Mouse (Mus musculus) MEL (cell line): ENCODE measurements around the gene Ngrn. TPM values are rescaled to one million over a fixed set of nuclear protein-coding genes. Genes with fewer than 3 reads are reported as not detected.
A peak's percentile ranks its signal among the peaks of the same experiment; 100 is the strongest.

Source experiments
- DNase-seq: peaks from one replicate; pipeline ENCODE4 v3.0.0; 2011; ENCODE audit warnings: low read depth, low spot score
- H3K27ac ChIP-seq: 2 replicates; pipeline ENCODE4 v1.5.1; 2012; ENCODE audit warnings: low read depth, mild to moderate bottlenecking, control low read depth, low read length, moderate library complexity; ENCODE audit not compliant: control insufficient read depth
- H3K27me3 ChIP-seq, 2 experiments: fragments of 150-350 bp in 1 of 2; sonication (generic) in 1 of 2; 2 replicates each; pipeline ENCODE4 v1.6.1; 2012; ENCODE audit warnings: low read length in 2 of 2, mild to moderate bottlenecking in 2 of 2, improper control_type of control experiment in 1 of 2, moderate library complexity in 1 of 2; ENCODE audit not compliant: insufficient read depth in 2 of 2, control insufficient read depth in 1 of 2
- H3K36me3 ChIP-seq, 2 experiments: 2 replicates each; pipeline ENCODE4 v1.6.1; 2012 to 2014; ENCODE audit warnings: low read length in 2 of 2, improper control_type of control experiment in 1 of 2, inconsistent platforms in 1 of 2, mild to moderate bottlenecking in 1 of 2; ENCODE audit not compliant: insufficient read depth in 2 of 2, control insufficient read depth in 1 of 2
- H3K4me1 ChIP-seq, 2 experiments: fragments of 150-350 bp in 1 of 2; sonication (generic) in 1 of 2; 2 replicates each; pipeline ENCODE4 v1.6.1; 2012; ENCODE audit warnings: low read length in 2 of 2, improper control_type of control experiment in 1 of 2, mild to moderate bottlenecking in 1 of 2; ENCODE audit not compliant: insufficient read depth in 2 of 2, control insufficient read depth in 1 of 2
- H3K4me3 ChIP-seq, 2 experiments: fragments of 150-350 bp in 1 of 2; sonication (generic) in 1 of 2; 2 replicates each; pipeline ENCODE4 v1.5.1; 2012; ENCODE audit warnings: low read depth in 2 of 2, low read length in 2 of 2, mild to moderate bottlenecking in 2 of 2, moderate library complexity in 2 of 2, control low read depth in 1 of 2, improper control_type of control experiment in 1 of 2; ENCODE audit not compliant: control insufficient read depth in 1 of 2, insufficient read depth in 1 of 2
- H3K79me2 ChIP-seq: 2 replicates; pipeline ENCODE4 v1.6.1; 2012; ENCODE audit warnings: mild to moderate bottlenecking, low read length, moderate library complexity; ENCODE audit not compliant: control insufficient read depth, poor library complexity, insufficient read depth
- H3K9ac ChIP-seq: 2 replicates; pipeline ENCODE4 v1.6.1; 2012; ENCODE audit warnings: low read depth, mild to moderate bottlenecking, control low read depth, low read length, moderate library complexity; ENCODE audit not compliant: control insufficient read depth, poor library complexity, severe bottlenecking
- H3K9me3 ChIP-seq: fragments of 150-350 bp; sonication (generic); replicated peaks from 2 replicates; pipeline ENCODE4 v1.6.1; 2012; ENCODE audit warnings: mild to moderate bottlenecking, low read length, improper control_type of control experiment, moderate library complexity; ENCODE audit not compliant: insufficient read depth
- BHLHE40 ChIP-seq: IDR thresholded peaks from 2 replicates; pipeline ENCODE4 v1.6.1; 2012; ENCODE audit warnings: low read depth, mild to moderate bottlenecking, inconsistent platforms, low read length, improper control_type of control experiment, borderline replicate concordance
- CHD2 ChIP-seq: IDR thresholded peaks from 2 replicates; pipeline ENCODE4 v1.6.1; 2011; ENCODE audit warnings: low read length, improper control_type of control experiment
- E2F4 ChIP-seq: IDR thresholded peaks from 2 replicates; pipeline ENCODE4 v1.6.1; 2011; ENCODE audit warnings: low read depth, low read length, improper control_type of control experiment, borderline replicate concordance
- ELF1 ChIP-seq: IDR thresholded peaks from 2 replicates; pipeline ENCODE4 v1.6.1; 2014; ENCODE audit warnings: low read depth, mild to moderate bottlenecking, inconsistent platforms, low read length, improper control_type of control experiment, moderate library complexity
- EP300 ChIP-seq, 2 experiments: IDR thresholded peaks; 2 replicates each; pipeline ENCODE4 v1.6.1; 2011; ENCODE audit warnings: improper control_type of control experiment in 2 of 2, low read length in 2 of 2, low read depth in 1 of 2, mild to moderate bottlenecking in 1 of 2
- ETS1 ChIP-seq: IDR thresholded peaks from 2 replicates; pipeline ENCODE4 v1.6.1; 2012; ENCODE audit warnings: low read depth, mild to moderate bottlenecking, inconsistent platforms, low read length, improper control_type of control experiment, moderate library complexity
- GATA1 ChIP-seq: IDR thresholded peaks from 2 replicates; pipeline ENCODE4 v1.6.1; 2011; ENCODE audit warnings: low read depth, low read length, improper control_type of control experiment
- HCFC1 ChIP-seq: IDR thresholded peaks from 2 replicates; pipeline ENCODE4 v1.6.1; 2012; ENCODE audit warnings: low read depth, mild to moderate bottlenecking, inconsistent platforms, low read length, improper control_type of control experiment, moderate library complexity
- MAFK ChIP-seq: IDR thresholded peaks from 2 replicates; pipeline ENCODE4 v1.6.1; 2011; ENCODE audit warnings: low read depth, mild to moderate bottlenecking, low read length, improper control_type of control experiment, borderline replicate concordance
- MAX ChIP-seq: IDR thresholded peaks from 2 replicates; pipeline ENCODE4 v1.6.1; 2011; ENCODE audit warnings: low read length, improper control_type of control experiment
- MAZ ChIP-seq: IDR thresholded peaks from 2 replicates; pipeline ENCODE4 v1.6.1; 2012; ENCODE audit warnings: low read depth, mild to moderate bottlenecking, inconsistent platforms, low read length, improper control_type of control experiment
- MXI1 ChIP-seq: IDR thresholded peaks from 2 replicates; pipeline ENCODE4 v1.6.1; 2011; ENCODE audit warnings: mild to moderate bottlenecking, low read depth, low read length, improper control_type of control experiment
- MYB ChIP-seq: IDR thresholded peaks from 2 replicates; pipeline ENCODE4 v1.6.1; 2011; ENCODE audit warnings: mild to moderate bottlenecking, low read depth, low read length, improper control_type of control experiment
- MYC ChIP-seq: IDR thresholded peaks from 2 replicates; pipeline ENCODE4 v1.6.1; 2011; ENCODE audit warnings: low read depth, mild to moderate bottlenecking, low read length, improper control_type of control experiment, moderate library complexity
- NELFE ChIP-seq: IDR thresholded peaks from 2 replicates; pipeline ENCODE4 v1.6.1; 2011; ENCODE audit warnings: low read depth, low read length, improper control_type of control experiment
- NRF1 ChIP-seq: IDR thresholded peaks from 2 replicates; pipeline ENCODE4 v1.6.1; 2014; ENCODE audit warnings: low read depth, mild to moderate bottlenecking, inconsistent platforms, low read length, improper control_type of control experiment, moderate library complexity; ENCODE audit not compliant: poor library complexity, insufficient read depth, severe bottlenecking
- POLR2A ChIP-seq, 2 experiments: IDR thresholded peaks; 2 replicates each; pipeline ENCODE4 v1.6.1; 2011 to 2012; ENCODE audit warnings: low read length in 2 of 2, mild to moderate bottlenecking in 2 of 2, control low read depth in 1 of 2, improper control_type of control experiment in 1 of 2, low read depth in 1 of 2, moderate library complexity in 1 of 2; ENCODE audit not compliant: control insufficient read depth in 1 of 2, insufficient read depth in 1 of 2, poor library complexity in 1 of 2
- POLR2AphosphoS2 ChIP-seq: IDR thresholded peaks from 2 replicates; pipeline ENCODE4 v1.6.1; 2011; ENCODE audit warnings: low read length, improper control_type of control experiment
- POLR2AphosphoS5 ChIP-seq: IDR thresholded peaks from 2 replicates; pipeline ENCODE4 v1.6.1; 2012; ENCODE audit warnings: low read depth, borderline replicate concordance, mild to moderate bottlenecking, inconsistent platforms, low read length, moderate library complexity, mixed read lengths
- SIN3A ChIP-seq: IDR thresholded peaks from 2 replicates; pipeline ENCODE4 v1.6.1; 2012; ENCODE audit warnings: low read length, improper control_type of control experiment, inconsistent platforms
- SMC3 ChIP-seq: IDR thresholded peaks from 2 replicates; pipeline ENCODE4 v1.6.1; 2011; ENCODE audit warnings: low read depth, low read length, improper control_type of control experiment
- TAL1 ChIP-seq: IDR thresholded peaks from 2 replicates; pipeline ENCODE4 v1.6.1; 2012; ENCODE audit warnings: mild to moderate bottlenecking, inconsistent platforms, low read length, moderate library complexity, mixed read lengths
- TBP ChIP-seq: IDR thresholded peaks from 2 replicates; pipeline ENCODE4 v1.8.0; 2011; ENCODE audit warnings: low read depth, low read length, improper control_type of control experiment
- TCF12 ChIP-seq: IDR thresholded peaks from 2 replicates; pipeline ENCODE4 v1.6.1; 2014; ENCODE audit warnings: low read depth, mild to moderate bottlenecking, inconsistent platforms, low read length, improper control_type of control experiment, moderate library complexity
- USF1 ChIP-seq: IDR thresholded peaks from 2 replicates; pipeline ENCODE4 v1.6.1; 2014; ENCODE audit warnings: low read depth, mild to moderate bottlenecking, inconsistent platforms, low read length, improper control_type of control experiment, moderate library complexity
- USF2 ChIP-seq, 2 experiments: IDR thresholded peaks; 2 replicates each; pipeline ENCODE4 v1.6.1; 2011 to 2012; ENCODE audit warnings: improper control_type of control experiment in 2 of 2, low read length in 2 of 2, borderline replicate concordance in 1 of 2, inconsistent platforms in 1 of 2, low read depth in 1 of 2, mild to moderate bottlenecking in 1 of 2; ENCODE audit not compliant: insufficient read depth in 1 of 2
- ZC3H11A ChIP-seq: IDR thresholded peaks from 2 replicates; pipeline ENCODE4 v1.6.1; 2012; ENCODE audit warnings: low read depth, mild to moderate bottlenecking, inconsistent platforms, low read length, improper control_type of control experiment
- ZKSCAN1 ChIP-seq: IDR thresholded peaks from 2 replicates; pipeline ENCODE4 v1.6.1; 2012; ENCODE audit warnings: low read depth, mild to moderate bottlenecking, inconsistent platforms, low read length, improper control_type of control experiment, moderate library complexity
- ZMIZ1 ChIP-seq: IDR thresholded peaks from 2 replicates; pipeline ENCODE4 v1.6.1; 2012; ENCODE audit warnings: low read depth, mild to moderate bottlenecking, inconsistent platforms, low read length, improper control_type of control experiment, moderate library complexity
- polyA plus RNA-seq, 2 experiments: library from polyadenylated mRNA; stranded (reverse) in 1 of 2; unstranded in 1 of 2; fragments of >175 nt in 1 of 2; fragments of >200 nt in 1 of 2; gene quantifications; 2 replicates each; pipeline versions ENCODE4 v1.2.1 to v1.2.4; 2012; ENCODE audit warnings: low replicate concordance in 2 of 2, low read depth in 1 of 2; ENCODE audit not compliant: insufficient read length in 2 of 2, insufficient read depth in 1 of 2, missing spikeins in 1 of 2
- total RNA-seq: library from RNA; depleted of rRNA; stranded (reverse); fragments of 300-350 nt; gene quantifications from 2 replicates; pipeline ENCODE4 v1.2.3, GENCODE M21; 2012

The Ngrn gene
- total and polyA plus RNA-seq, 3 experiments = 37.2 to 48.0 TPM; not detected in 1

GRCm38 (mm10) chr7:80231971-80232488 lies 29.0 kb upstream of the Ngrn start:
- peaks cover 10% of the 10 kb centered on the region for H3K79me2 ChIP-seq
- peak overlapping the region; percentile 27 for H3K27ac ChIP-seq
- H3K4me3 ChIP-seq = peak overlapping the region; percentile 79 to 89
- H3K36me3 ChIP-seq = peaks cover 0 to 6% of the 10 kb centered on the region in 2 experiments; a peak in 2 of 4 replicates
- peaks cover 5 to 6% of the 10 kb centered on the region in 2 experiments; a peak in 3 of 4 replicates for H3K4me1 ChIP-seq
- H3K27me3 ChIP-seq = no peaks in the 10 kb centered on the region
- peak overlapping the region; percentile 78 for H3K9ac ChIP-seq
- no peaks in the 10 kb centered on the region for H3K9me3 ChIP-seq
- DNase-seq = peak; percentile 73
- TF ChIP-seq ELF1 = no peak
- TF ChIP-seq TBP = peak; percentile 28; the same call in 1 of the 2 replicates
- peak in 1 of 2 experiments; percentile 54; a peak in 1 of 4 replicates for TF ChIP-seq POLR2A (IDR thresholded peaks at IDR 0.05; ENCODE audit: control insufficient read depth in 1 of 2, insufficient read depth in 1 of 2, low read depth in 1 of 2, low read length in 2 of 2, poor library complexity in 1 of 2)
- no peak for TF ChIP-seq POLR2AphosphoS5
- no peak for TF ChIP-seq GATA1
- TF ChIP-seq, all 39 proteins: peak for 2

- Histone ChIP-seq H3K4me1 (peaks cover 5 to 6% of the 10 kb centered on the region in 2 experiments; a peak in 3 of 4 replicates), H3K36me3 (peaks cover 0 to 6% of the 10 kb centered on the region in 2 experiments; a peak in 2 of 4 replicates), H3K9ac (peak within 1 kb of the TSS; percentile 78), H3K27ac (peak within 1 kb of the TSS; percentile 66), H3K4me3 (peak within 1 kb of the TSS; percentile 85 to 91), H3K79me2 (peaks cover 10% of the 10 kb centered on the region), H3K27me3 (no peaks in the 10 kb centered on the region), H3K9me3 (no peaks in the 10 kb centered on the region)
- peak; percentile 96 for DNase-seq
- TF ChIP-seq SIN3A = peak; percentile 83
- TF ChIP-seq MAFK = no peak
- TF ChIP-seq BHLHE40 = peak; percentile 98
- TF ChIP-seq MAX = peak; percentile 95
- TF ChIP-seq MXI1 = peak; percentile 92
- peak; percentile 65 for TF ChIP-seq NELFE
- no peak for TF ChIP-seq SMC3
- peak; percentile 75 for TF ChIP-seq ELF1
- peak; percentile 84 for TF ChIP-seq NRF1
- peak; percentile 64 for TF ChIP-seq ZMIZ1
- TF ChIP-seq POLR2AphosphoS2 = peak; percentile 72
- no peak for TF ChIP-seq ZKSCAN1
- TF ChIP-seq MYC = peak; percentile 82
- peak; percentile 55 to 81; a peak in 3 of 4 replicates for TF ChIP-seq USF2 (IDR thresholded peaks at IDR 0.05; ENCODE audit: borderline replicate concordance in 1 of 2, insufficient read depth in 1 of 2, low read depth in 1 of 2, low read length in 2 of 2)
- TF ChIP-seq HCFC1 = peak; percentile 76
- no peak for TF ChIP-seq E2F4
- no peak for TF ChIP-seq ZC3H11A
- TF ChIP-seq TCF12 = peak; percentile 47
- no peak for TF ChIP-seq TAL1
- TF ChIP-seq MAZ = peak; percentile 55
- peak; percentile 11 to 75; a peak in 2 of 4 replicates for TF ChIP-seq POLR2A (IDR thresholded peaks at IDR 0.05; ENCODE audit: control insufficient read depth in 1 of 2, insufficient read depth in 1 of 2, low read depth in 1 of 2, low read length in 2 of 2, poor library complexity in 1 of 2)
- TF ChIP-seq EP300 (IDR thresholded peaks at IDR 0.05; ENCODE audit: low read depth in 1 of 2, low read length in 2 of 2) = 0 out of 4 replicates have a peak, but pooled peaks of 1 of the 2 experiments have one; percentile 7
- peak; percentile 97 for TF ChIP-seq USF1
- no peak for TF ChIP-seq CHD2
- 0 out of 2 replicates have a peak, but pooled peaks have one; percentile 12 for TF ChIP-seq ETS1
- no peak for TF ChIP-seq MYB
These were observed 28.5 kb upstream of the Ngrn start, which contains the start of the genes Cib1 and Gdpgp1 for GRCm38 (mm10) chr7:80232489-80233029. Gene Cib1, minus strand, starts transcription at chr7:80232813. Gene Gdpgp1, plus strand, starts transcription at chr7:80232865.
